In genomic region chr1:157555738-157556137, GRCm38 (mm10) we compare ENCODE assay signal across 19 mouse cellular contexts. TPM values are rescaled to one million over a fixed set of nuclear protein-coding genes. Genes with fewer than 3 reads are reported as not detected.
DNase-seq lines count a peak whose midpoint lies in the region; ATAC-seq lines count a peak whose summit lies in the region.
"Had no signal": no experiment of that assay in that cellular context is flagged by ENCODE, and none has a peak within 500 bp of the region (broad histone marks: within the 10 kb centered on the region; RNA-seq: fewer than 3 reads in every experiment).

No protein-coding gene starts in this region.

- H3K27ac ChIP-seq in forebrain, embryonic 10.5 days: no peak overlapping the region
- no peak overlapping the region for H3K27ac ChIP-seq in forebrain, embryonic 14.5 days (ENCODE audit: low read depth, low read length)
- H3K27ac ChIP-seq: heart, embryonic 15.5 days; kidney, embryonic 15.5 days; limb, embryonic 15.5 days; midbrain, embryonic 12.5 days; neural tube, embryonic 12.5 days had no signal

- intact Hi-C loops in left cerebral cortex, postnatal 25 days (cut with DNase I): loop anchor here (1.0 to 10.0 kb wide), 8 partner anchors 100 to 989 kb away; no protein-coding TSS in a partner anchor

- peaks cover 20% of the 10 kb centered on the region for H3K4me1 ChIP-seq in forebrain, embryonic 10.5 days
- peaks cover 10% of the 10 kb centered on the region for H3K4me1 ChIP-seq in forebrain, embryonic 14.5 days (ENCODE audit: control insufficient read depth, insufficient read depth, low read length)
- H3K4me1 ChIP-seq: neural tube, embryonic 12.5 days had no signal

- no peak for ATAC-seq in forebrain, embryonic 14.5 days
- peak; percentile 24 for ATAC-seq in CD4-positive, CD25-positive, alpha-beta regulatory T cell, adult 4 months
- ATAC-seq: forebrain, embryonic 16.5 days; hindbrain, embryonic 16.5 days; intestine, embryonic 16.5 days; lung, postnatal 0 days had no signal

- WGBS in forebrain, embryonic 10.5 days: 71% methylated on average over 10 of the region's 10 CpGs
- WGBS in forebrain, embryonic 14.5 days: 34% methylated on average over 10 of the region's 10 CpGs

- peak; percentile 10 for DNase-seq in forebrain, embryonic 10.5 days (ENCODE audit: extremely low spot score, low spot score)
- DNase-seq in forebrain, embryonic 14.5 days (ENCODE audit: low spot score): no peak
- DNase-seq in layer of hippocampus, adult 9-11 months: peak; percentile 52
- no peak for DNase-seq in layer of hippocampus, adult 11-12 months (ENCODE audit: low spot score)
- peak; percentile 54 to 88 for DNase-seq in left cerebral cortex, postnatal 25 days (ENCODE audit: low spot score in 2 of 2)
- no peak for DNase-seq in lung, postnatal 10 days
- DNase-seq: gastrocnemius, postnatal 25 days; thymus, postnatal 14 days had no signal

- no peak overlapping the region for H3K4me3 ChIP-seq in forebrain, embryonic 10.5 days
- no peak overlapping the region for H3K4me3 ChIP-seq in forebrain, embryonic 14.5 days (ENCODE audit: low read depth, low read length)
- H3K4me3 ChIP-seq: erythroblast, embryonic 14.5 days; limb, embryonic 15.5 days; midbrain, embryonic 12.5 days; neural tube, embryonic 12.5 days had no signal

- no peak overlapping the region for H3K4me2 ChIP-seq in forebrain, embryonic 14.5 days (ENCODE audit: low read length)

- H3K36me3 ChIP-seq in forebrain, embryonic 10.5 days (replicated peaks): no peaks in the 10 kb centered on the region
- no peaks in the 10 kb centered on the region for H3K36me3 ChIP-seq in forebrain, embryonic 14.5 days (ENCODE audit: control insufficient read depth, insufficient read depth, low read length)
- H3K36me3 ChIP-seq: heart, embryonic 15.5 days; kidney, embryonic 15.5 days; limb, embryonic 15.5 days; midbrain, embryonic 12.5 days; neural tube, embryonic 12.5 days had no signal

- H3K9ac ChIP-seq in forebrain, embryonic 14.5 days (ENCODE audit: low read length): no peak overlapping the region
- H3K9ac ChIP-seq: heart, embryonic 15.5 days; kidney, embryonic 15.5 days; limb, embryonic 15.5 days; midbrain, embryonic 12.5 days; neural tube, embryonic 12.5 days had no signal

- H3K9me3 ChIP-seq in forebrain, embryonic 10.5 days: no peaks in the 10 kb centered on the region
- H3K9me3 ChIP-seq in forebrain, embryonic 14.5 days (replicated peaks; ENCODE audit: control insufficient read depth, low read length): no peaks in the 10 kb centered on the region
- H3K9me3 ChIP-seq: heart, embryonic 15.5 days; kidney, embryonic 15.5 days; limb, embryonic 15.5 days; midbrain, embryonic 12.5 days; neural tube, embryonic 12.5 days had no signal

- H3K27me3 ChIP-seq in forebrain, embryonic 10.5 days (ENCODE audit: poor library complexity, severe bottlenecking): peaks cover 36% of the 10 kb centered on the region
- no peaks in the 10 kb centered on the region for H3K27me3 ChIP-seq in forebrain, embryonic 14.5 days (replicated peaks; ENCODE audit: control insufficient read depth, insufficient read depth, low read length)
- H3K27me3 ChIP-seq: kidney, embryonic 15.5 days; neural tube, embryonic 12.5 days had no signal

RNA-seq across cellular contexts. Expression of gene Sec16b, which starts 49.2 kb away (rescaled TPM):
- 0.63 and 0.73 TPM in 2 replicates for polyA plus RNA-seq in forebrain, embryonic 10.5 days (2016; fragmentation: Nextera tagmentation; extraction: Ambion mirVana)
- 0.53 and 0.64 TPM in 2 replicates for polyA plus RNA-seq in forebrain, embryonic 14.5 days (2014; fragmentation: Nextera tagmentation; extraction: Ambion mirVana)
- polyA plus RNA-seq in CD4-positive, CD25-positive, alpha-beta regulatory T cell, adult 4 months (2017; shearing (Covaris generic)): 1 to 10 TPM; 1.2 to 1.6 TPM
- 1 to 10 TPM; 1.2 to 1.4 TPM for total RNA-seq in left cerebral cortex, postnatal 25 days (2021)
- polyA plus RNA-seq: erythroblast, embryonic 14.5 days had no signal

Comparison
In these comparisons a context has a peak if more than half of its experiments do, and no peak if none do; other contexts are left out.
1. DNase-seq: peak in forebrain, embryonic 10.5 days (single experiment), layer of hippocampus, adult 9-11 months (single experiment) and left cerebral cortex, postnatal 25 days (2 of 2); none in forebrain, embryonic 14.5 days (single experiment), layer of hippocampus, adult 11-12 months (single experiment) and lung, postnatal 10 days (single experiment).